Mouse (Mus musculus): ENCODE results near the gene Mdh2. TPM values are rescaled to one million over a fixed set of nuclear protein-coding genes. Genes with fewer than 3 reads are reported as not detected.

Mdh2 gene
- polyA plus RNA-seq, 3 experiments from 2014 or later, result 604 to 659 (median 643) TPM

DNA sequence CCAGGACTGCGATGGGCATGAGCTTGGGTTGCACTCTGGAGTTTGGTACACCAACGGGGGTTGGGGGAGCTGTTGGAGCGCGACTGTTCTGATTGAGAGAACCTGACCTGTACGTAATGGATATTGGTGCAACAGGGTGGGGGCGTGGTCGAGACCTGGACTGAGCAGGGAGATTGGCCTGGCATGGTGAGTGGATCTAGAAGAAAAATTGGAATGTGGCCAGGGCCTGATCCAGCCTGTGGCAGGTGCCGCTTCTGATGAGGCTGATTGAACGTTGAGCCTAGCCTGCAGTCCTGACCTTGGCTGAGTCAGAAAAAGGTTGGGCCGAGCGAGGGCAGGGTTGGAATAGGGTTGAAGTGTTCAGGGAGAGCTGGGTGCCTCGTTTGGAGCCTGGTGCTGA lies 57.7 kb downstream of the Mdh2 start:
- ATAC-seq, result no peak

Other genes with a start within 250 kb of the Mdh2 start
- gene Hip1, start 233.4 kb upstream of the Mdh2 start, polyA plus RNA-seq (2017; shearing (Covaris generic)), result 10 to 100 TPM in 1 of 3 experiments, 1 to 10 TPM in 2; 5.2 to 45.4 (median 6.7) TPM
- not detected for gene Ccl26, start 214.9 kb upstream of the Mdh2 start, polyA plus RNA-seq (2017; shearing (Covaris generic))
- not detected for gene Ccl24, start 205.4 kb upstream of the Mdh2 start, polyA plus RNA-seq (2017; shearing (Covaris generic))
- gene Rhbdd2, start 145.9 kb upstream of the Mdh2 start, polyA plus RNA-seq (2017; shearing (Covaris generic)), result 10 to 100 TPM; 17.8 to 27.3 (median 26.2) TPM
- gene Por, start 108.4 kb upstream of the Mdh2 start, polyA plus RNA-seq (2017; shearing (Covaris generic)), result 10 to 100 TPM; 21.7 to 30.1 (median 25.1) TPM
- 10 to 100 TPM; 31.4 to 58.5 (median 39.4) TPM for gene Tmem120a, start 34.0 kb upstream of the Mdh2 start, polyA plus RNA-seq (2017; shearing (Covaris generic))
- gene Styxl1, start 95 bp upstream of the Mdh2 start, polyA plus RNA-seq (2017; shearing (Covaris generic)), result 1 to 10 TPM in 1 of 3 experiments, under 1 TPM in 1, not detected in 1; 0.68 to 2.6 TPM
- not detected for gene Srrm3, start 28.4 kb downstream of the Mdh2 start, polyA plus RNA-seq (2017; shearing (Covaris generic))
- gene Hspb1, start 109.4 kb downstream of the Mdh2 start, polyA plus RNA-seq (2017; shearing (Covaris generic)), result under 1 TPM in 1 of 3 experiments, not detected in 2; 0.82 TPM
- gene Ywhag, start 156.1 kb downstream of the Mdh2 start, polyA plus RNA-seq (2017; shearing (Covaris generic)), result 10 to 100 TPM; 29.8 to 46.2 (median 37.0) TPM
- gene Ssc4d, start 196.1 kb downstream of the Mdh2 start, polyA plus RNA-seq (2017; shearing (Covaris generic)), result 1 to 10 TPM; 1.0 to 2.0 (median 1.4) TPM
- not detected for gene Zp3, start 201.6 kb downstream of the Mdh2 start, polyA plus RNA-seq (2017; shearing (Covaris generic))
- 10 to 100 TPM in 1 of 3 experiments, 1 to 10 TPM in 2; 8.5 to 10.8 (median 9.1) TPM for gene Dtx2, start 216.3 kb downstream of the Mdh2 start, polyA plus RNA-seq (2017; shearing (Covaris generic))